Mouse (Mus musculus): ENCODE measurements around the gene Itgb1bp1. TPM values are rescaled to one million over a fixed set of nuclear protein-coding genes. Genes with fewer than 3 reads are reported as not detected.

Gene Itgb1bp1
- 19.3 and 23.6 TPM in 2 replicates for polyA plus RNA-seq (2012; rRNA removed)

- TF ChIP-seq POLR2A (IDR thresholded peaks at IDR 0.05; ENCODE audit: low read depth, low read length), result no peak
- TF ChIP-seq CTCF (conservative IDR thresholded peaks at IDR 0.05; ENCODE audit: insufficient read depth, insufficient read length, low read depth, low read length), result no peak
- peaks cover 6% of the 10 kb centered on the region for H3K4me1 ChIP-seq (ENCODE audit: control insufficient read depth, insufficient read depth, low read length)
- under 1% methylated on average over 28 of the region's 28 CpGs for WGBS
Observed at GRCm38 (mm10) chr12:21286243-21286622, at the start of gene Itgb1bp1. TSS of gene Itgb1bp1 (minus strand) at chr12:21286284.

GRCm38 (mm10) chr12:21335869-21336268 lies 49.8 kb upstream of the Itgb1bp1 start:
- no peaks in the 10 kb centered on the region for H3K27me3 ChIP-seq (replicated peaks; ENCODE audit: control insufficient read depth, insufficient read depth, low read length)
- no peak for DNase-seq
- TF ChIP-seq POLR2A (IDR thresholded peaks at IDR 0.05; ENCODE audit: low read depth, low read length) (no peak), CTCF (conservative IDR thresholded peaks at IDR 0.05; ENCODE audit: insufficient read depth, insufficient read length, low read depth, low read length) (no peak)
- H3K4me1 ChIP-seq (ENCODE audit: control insufficient read depth, insufficient read depth, low read length), result no peaks in the 10 kb centered on the region
- no peaks in the 10 kb centered on the region; the same call in none of the 2 replicates for H3K36me3 ChIP-seq (ENCODE audit: control insufficient read depth, insufficient read depth, low read length)
- no peak overlapping the region for H3K4me3 ChIP-seq (ENCODE audit: insufficient read depth, low read depth, low read length)
- 77% methylated on average over 7 of the region's 7 CpGs for WGBS
- no peak overlapping the region for H3K27ac ChIP-seq (ENCODE audit: insufficient read depth, low read depth, low read length)

More at GRCm38 (mm10) chr12:21286243-21286622, at the start of gene Itgb1bp1:
- H3K36me3 ChIP-seq (ENCODE audit: control insufficient read depth, insufficient read depth, low read length), result no peaks in the 10 kb centered on the region
- H3K27ac ChIP-seq (ENCODE audit: insufficient read depth, low read depth, low read length), result peak within 1 kb of the TSS; percentile 85
- DNase-seq, result peak; percentile 99
- peak within 1 kb of the TSS; percentile 98 for H3K4me3 ChIP-seq (ENCODE audit: insufficient read depth, low read depth, low read length)
- no peaks in the 10 kb centered on the region for H3K27me3 ChIP-seq (replicated peaks; ENCODE audit: control insufficient read depth, insufficient read depth, low read length)

- no peak for DNase-seq
- Histone ChIP-seq H3K27ac (ENCODE audit: insufficient read depth, low read depth, low read length) (no peak overlapping the region), H3K4me3 (ENCODE audit: insufficient read depth, low read depth, low read length) (no peak overlapping the region), H3K4me1 (ENCODE audit: control insufficient read depth, insufficient read depth, low read length) (no peaks in the 10 kb centered on the region), H3K36me3 (ENCODE audit: control insufficient read depth, insufficient read depth, low read length) (no peaks in the 10 kb centered on the region), H3K27me3 (replicated peaks; ENCODE audit: control insufficient read depth, insufficient read depth, low read length) (no peaks in the 10 kb centered on the region)
- 92% methylated on average over 5 of the region's 5 CpGs for WGBS
- TF ChIP-seq CTCF (conservative IDR thresholded peaks at IDR 0.05; ENCODE audit: insufficient read depth, insufficient read length, low read depth, low read length) (no peak), POLR2A (IDR thresholded peaks at IDR 0.05; ENCODE audit: low read depth, low read length) (no peak)
Observed at GRCm38 (mm10) chr12:21333766-21334165, 47.7 kb upstream of the Itgb1bp1 start.

- 84% methylated on average over 7 of the region's 7 CpGs for WGBS
- H3K27me3 ChIP-seq (replicated peaks; ENCODE audit: control insufficient read depth, insufficient read depth, low read length), result no peaks in the 10 kb centered on the region
- no peaks in the 10 kb centered on the region for H3K4me1 ChIP-seq (ENCODE audit: control insufficient read depth, insufficient read depth, low read length)
- H3K4me3 ChIP-seq (ENCODE audit: insufficient read depth, low read depth, low read length), result no peak overlapping the region
- no peak for TF ChIP-seq CTCF (conservative IDR thresholded peaks at IDR 0.05; ENCODE audit: insufficient read depth, insufficient read length, low read depth, low read length)
- no peak for TF ChIP-seq POLR2A (IDR thresholded peaks at IDR 0.05; ENCODE audit: low read depth, low read length)
- DNase-seq, result no peak
- no peak overlapping the region for H3K27ac ChIP-seq (ENCODE audit: insufficient read depth, low read depth, low read length)
- no peaks in the 10 kb centered on the region for H3K36me3 ChIP-seq (ENCODE audit: control insufficient read depth, insufficient read depth, low read length)
Observed at GRCm38 (mm10) chr12:21333021-21333420, 46.9 kb upstream of the Itgb1bp1 start.

- no peak for DNase-seq
- 84% methylated on average over 6 of the region's 6 CpGs for WGBS
- H3K36me3 ChIP-seq (ENCODE audit: control insufficient read depth, insufficient read depth, low read length), result no peaks in the 10 kb centered on the region
- TF ChIP-seq POLR2A (IDR thresholded peaks at IDR 0.05; ENCODE audit: low read depth, low read length), result no peak
- no peak for TF ChIP-seq CTCF (conservative IDR thresholded peaks at IDR 0.05; ENCODE audit: insufficient read depth, insufficient read length, low read depth, low read length)
- no peaks in the 10 kb centered on the region for H3K4me1 ChIP-seq (ENCODE audit: control insufficient read depth, insufficient read depth, low read length)
- H3K27ac ChIP-seq (ENCODE audit: insufficient read depth, low read depth, low read length), result no peak overlapping the region
- no peak overlapping the region for H3K4me3 ChIP-seq (ENCODE audit: insufficient read depth, low read depth, low read length)
- no peaks in the 10 kb centered on the region for H3K27me3 ChIP-seq (replicated peaks; ENCODE audit: control insufficient read depth, insufficient read depth, low read length)
Observed at GRCm38 (mm10) chr12:21331711-21332110, 45.6 kb upstream of the Itgb1bp1 start.

GRCm38 (mm10) chr12:21330961-21331576 lies 45.0 kb upstream of the Itgb1bp1 start:
- no peak overlapping the region for H3K27ac ChIP-seq (ENCODE audit: insufficient read depth, low read depth, low read length)
- DNase-seq, result no peak
- H3K4me1 ChIP-seq (ENCODE audit: control insufficient read depth, insufficient read depth, low read length), result no peaks in the 10 kb centered on the region
- WGBS, result 76% methylated on average over 10 of the region's 10 CpGs
- no peak for TF ChIP-seq CTCF (conservative IDR thresholded peaks at IDR 0.05; ENCODE audit: insufficient read depth, insufficient read length, low read depth, low read length)
- TF ChIP-seq POLR2A (IDR thresholded peaks at IDR 0.05; ENCODE audit: low read depth, low read length), result no peak
- no peaks in the 10 kb centered on the region for H3K36me3 ChIP-seq (ENCODE audit: control insufficient read depth, insufficient read depth, low read length)
- H3K27me3 ChIP-seq (replicated peaks; ENCODE audit: control insufficient read depth, insufficient read depth, low read length), result no peaks in the 10 kb centered on the region
- H3K4me3 ChIP-seq (ENCODE audit: insufficient read depth, low read depth, low read length), result no peak overlapping the region

- WGBS, result 88% methylated on average over 9 of the region's 9 CpGs
- H3K4me1 ChIP-seq (ENCODE audit: control insufficient read depth, insufficient read depth, low read length), result no peaks in the 10 kb centered on the region
- H3K4me3 ChIP-seq (ENCODE audit: insufficient read depth, low read depth, low read length), result no peak overlapping the region
- no peaks in the 10 kb centered on the region for H3K27me3 ChIP-seq (replicated peaks; ENCODE audit: control insufficient read depth, insufficient read depth, low read length)
- no peak overlapping the region for H3K27ac ChIP-seq (ENCODE audit: insufficient read depth, low read depth, low read length)
- H3K36me3 ChIP-seq (ENCODE audit: control insufficient read depth, insufficient read depth, low read length), result no peaks in the 10 kb centered on the region; the same call in 1 of the 2 replicates
- TF ChIP-seq POLR2A (IDR thresholded peaks at IDR 0.05; ENCODE audit: low read depth, low read length), result no peak
- TF ChIP-seq CTCF (conservative IDR thresholded peaks at IDR 0.05; ENCODE audit: insufficient read depth, insufficient read length, low read depth, low read length), result no peak
- DNase-seq, result no peak
Observed at GRCm38 (mm10) chr12:21329661-21330400, 43.7 kb upstream of the Itgb1bp1 start.
